Mouse (Mus musculus): Measurements from ENCODE around the gene Eva1a. TPM values are rescaled to one million over a fixed set of nuclear protein-coding genes. Genes with fewer than 3 reads are reported as not detected.

Eva1a gene
- polyA plus RNA-seq, 1 experiment from 2014 or later = 2.7 TPM

GRCm38 (mm10) chr6:82129630-82130217, 88.9 kb downstream of the Eva1a start:
- no peaks in the 10 kb centered on the region for H3K4me1 ChIP-seq (ENCODE audit: control insufficient read depth, insufficient read depth, low read length)
- no peak for DNase-seq (ENCODE audit: low spot score, missing footprints)
- no peaks in the 10 kb centered on the region for H3K27me3 ChIP-seq (ENCODE audit: control insufficient read depth, insufficient read depth, low read length)
- ATAC-seq (ENCODE audit: low FRiP score) = 0 out of 2 replicates have a peak, but pooled peaks have one; percentile 30
- H3K27ac ChIP-seq (ENCODE audit: low read depth, low read length) = no peak overlapping the region
- 66% methylated on average over 9 of the region's 9 CpGs for WGBS
- no peaks in the 10 kb centered on the region for H3K9me3 ChIP-seq (ENCODE audit: control insufficient read depth, low read length)
- H3K4me2 ChIP-seq = no peak overlapping the region
- H3K36me3 ChIP-seq (ENCODE audit: control insufficient read depth, insufficient read depth, low read length) = no peaks in the 10 kb centered on the region
- no peak overlapping the region for H3K4me3 ChIP-seq (ENCODE audit: low read depth, low read length)
- H3K9ac ChIP-seq (ENCODE audit: low read length) = no peak overlapping the region

- Histone ChIP-seq H3K4me3 (ENCODE audit: low read depth, low read length) (no peak overlapping the region), H3K36me3 (ENCODE audit: control insufficient read depth, insufficient read depth, low read length) (no peaks in the 10 kb centered on the region), H3K27ac (ENCODE audit: low read depth, low read length) (no peak overlapping the region), H3K9ac (ENCODE audit: low read length) (no peak overlapping the region), H3K4me1 (ENCODE audit: control insufficient read depth, insufficient read depth, low read length) (no peaks in the 10 kb centered on the region), H3K27me3 (ENCODE audit: control insufficient read depth, insufficient read depth, low read length) (no peaks in the 10 kb centered on the region), H3K4me2 (no peak overlapping the region), H3K9me3 (ENCODE audit: control insufficient read depth, low read length) (no peaks in the 10 kb centered on the region)
- 86% methylated on average over 13 of the region's 13 CpGs for WGBS
- DNase-seq (ENCODE audit: low spot score, missing footprints) = no peak
- no peak for ATAC-seq (ENCODE audit: low FRiP score)
These were observed 92.2 kb downstream of the Eva1a start for GRCm38 (mm10) chr6:82132876-82133591.

- no peak overlapping the region for H3K4me2 ChIP-seq
- H3K9ac ChIP-seq (ENCODE audit: low read length) = no peak overlapping the region
- H3K27ac ChIP-seq (ENCODE audit: low read depth, low read length) = no peak overlapping the region
- no peaks in the 10 kb centered on the region for H3K4me1 ChIP-seq (ENCODE audit: control insufficient read depth, insufficient read depth, low read length)
- H3K9me3 ChIP-seq (ENCODE audit: control insufficient read depth, low read length) = no peaks in the 10 kb centered on the region
- 90% methylated on average over 7 of the region's 7 CpGs for WGBS
- ATAC-seq (ENCODE audit: low FRiP score) (no peak), DNase-seq (ENCODE audit: low spot score, missing footprints) (no peak)
- H3K27me3 ChIP-seq (ENCODE audit: control insufficient read depth, insufficient read depth, low read length) = no peaks in the 10 kb centered on the region
- no peaks in the 10 kb centered on the region for H3K36me3 ChIP-seq (ENCODE audit: control insufficient read depth, insufficient read depth, low read length)
- H3K4me3 ChIP-seq (ENCODE audit: low read depth, low read length) = no peak overlapping the region
These were observed 92.7 kb downstream of the Eva1a start for GRCm38 (mm10) chr6:82133592-82133978.

- no peak overlapping the region for H3K27ac ChIP-seq (ENCODE audit: low read depth, low read length)
- WGBS = 67% methylated on average over 13 of the region's 13 CpGs
- H3K4me1 ChIP-seq (ENCODE audit: control insufficient read depth, insufficient read depth, low read length) = no peaks in the 10 kb centered on the region
- no peak overlapping the region for H3K4me2 ChIP-seq
- no peak overlapping the region for H3K4me3 ChIP-seq (ENCODE audit: low read depth, low read length)
- no peaks in the 10 kb centered on the region for H3K36me3 ChIP-seq (ENCODE audit: control insufficient read depth, insufficient read depth, low read length)
- no peaks in the 10 kb centered on the region; the same call in 1 of the 2 replicates for H3K9me3 ChIP-seq (ENCODE audit: control insufficient read depth, low read length)
- DNase-seq (ENCODE audit: low spot score, missing footprints) (no peak), ATAC-seq (ENCODE audit: low FRiP score) (no peak)
- no peak overlapping the region for H3K9ac ChIP-seq (ENCODE audit: low read length)
- H3K27me3 ChIP-seq (ENCODE audit: control insufficient read depth, insufficient read depth, low read length) = no peaks in the 10 kb centered on the region
These were observed 95.3 kb downstream of the Eva1a start for GRCm38 (mm10) chr6:82135959-82136712.

Other genes with a start within 250 kb of the Eva1a start
- gene Gcfc2, start 117.4 kb upstream of the Eva1a start, polyA plus RNA-seq (2014; fragmentation: Nextera tagmentation; extraction: Ambion mirVana) = 12.6 and 13.5 TPM in 2 replicates
- 63.0 and 64.2 TPM in 2 replicates for gene Mrpl19, start 75.1 kb upstream of the Eva1a start, polyA plus RNA-seq (2014; fragmentation: Nextera tagmentation; extraction: Ambion mirVana)